Mouse (Mus musculus) lung, postnatal 0 days (tissue): Measurements from ENCODE around the gene Hist1h2bf.

Source experiments
- CTCF ChIP-seq: IDR thresholded peaks from 2 replicates; pipeline ENCODE4 v1.5.1; 2016; ENCODE audit warnings: antibody characterized with exemption, mild to moderate bottlenecking
- EP300 ChIP-seq: IDR thresholded peaks from 2 replicates; pipeline ENCODE4 v1.6.1; 2016; ENCODE audit warnings: antibody characterized with exemption, mild to moderate bottlenecking, control low read depth

DNA sequence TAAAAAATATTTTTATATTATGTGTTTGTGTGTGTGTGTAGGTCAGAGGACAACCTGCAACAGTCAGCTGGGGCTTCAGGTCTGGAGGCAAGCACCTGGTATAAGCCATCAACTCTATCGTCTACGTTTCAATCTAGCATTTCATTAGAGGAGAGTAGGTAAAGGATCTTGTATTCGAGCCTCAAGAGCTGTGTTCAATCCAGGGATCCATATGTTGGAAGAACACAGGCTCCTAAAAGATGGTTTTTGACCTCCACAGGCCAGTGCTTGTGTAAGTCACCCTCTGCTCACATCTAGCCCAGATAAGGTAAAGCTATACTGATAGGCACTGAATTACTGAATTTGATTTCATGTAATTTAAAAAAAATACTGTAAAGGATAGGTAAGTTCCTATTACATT lies 17.1 kb downstream of the Hist1h2bf start:
- TF ChIP-seq CTCF: no peak
- no peak for TF ChIP-seq EP300
